Mouse (Mus musculus): ENCODE results near the gene Nudt16l1.

Gene Nudt16l1

DNA sequence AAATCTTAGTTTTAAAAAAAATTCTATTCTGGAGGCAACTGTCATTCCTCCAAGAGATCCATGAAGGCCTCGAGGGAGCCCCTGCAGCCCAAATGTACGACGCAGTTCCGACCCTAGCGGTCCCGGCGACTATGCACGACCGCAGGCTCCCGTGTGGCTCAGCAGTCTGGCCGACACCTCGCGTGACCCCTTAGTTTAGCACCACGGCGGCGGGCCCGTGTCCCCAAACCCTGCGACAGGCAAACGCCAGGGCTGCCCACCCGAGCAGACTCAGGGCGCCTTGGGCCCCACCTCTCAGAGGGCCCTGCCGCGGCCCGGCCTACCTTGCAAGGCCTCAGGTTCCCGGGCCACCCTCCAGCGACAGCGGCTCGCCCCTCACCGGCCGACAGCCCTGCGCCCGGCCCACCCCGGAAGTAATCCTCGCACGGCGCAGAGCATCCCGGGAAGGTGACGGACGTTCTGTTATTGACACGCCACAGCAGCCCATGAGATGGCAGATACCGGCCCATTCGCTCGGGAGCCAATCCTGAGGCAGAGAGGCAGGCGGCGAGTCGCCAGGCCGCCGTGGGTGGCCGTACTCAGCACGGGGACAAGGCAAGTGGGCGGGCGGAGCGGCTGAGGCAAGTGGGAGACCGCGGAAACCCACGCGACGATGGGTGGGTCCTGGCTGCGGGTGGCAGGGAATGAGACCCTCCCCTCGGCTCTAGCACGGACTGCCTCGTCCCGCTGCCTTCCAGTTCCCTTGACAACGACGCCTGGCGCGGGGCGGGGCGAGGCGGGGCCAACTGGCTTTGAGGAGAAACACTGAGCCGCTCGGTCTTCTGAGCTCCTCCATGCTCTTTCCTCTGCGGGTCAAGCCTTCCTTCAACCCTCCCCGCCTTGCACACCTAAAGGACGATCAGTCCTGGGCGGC is 25.5 kb downstream of the Nudt16l1 start, which contains the start of gene Anks3:
Gene Anks3, minus strand, starts transcription at position 409 of the 913 bp plus-strand sequence.
- DNase-seq: peak; percentile 98 to 99

DNA sequence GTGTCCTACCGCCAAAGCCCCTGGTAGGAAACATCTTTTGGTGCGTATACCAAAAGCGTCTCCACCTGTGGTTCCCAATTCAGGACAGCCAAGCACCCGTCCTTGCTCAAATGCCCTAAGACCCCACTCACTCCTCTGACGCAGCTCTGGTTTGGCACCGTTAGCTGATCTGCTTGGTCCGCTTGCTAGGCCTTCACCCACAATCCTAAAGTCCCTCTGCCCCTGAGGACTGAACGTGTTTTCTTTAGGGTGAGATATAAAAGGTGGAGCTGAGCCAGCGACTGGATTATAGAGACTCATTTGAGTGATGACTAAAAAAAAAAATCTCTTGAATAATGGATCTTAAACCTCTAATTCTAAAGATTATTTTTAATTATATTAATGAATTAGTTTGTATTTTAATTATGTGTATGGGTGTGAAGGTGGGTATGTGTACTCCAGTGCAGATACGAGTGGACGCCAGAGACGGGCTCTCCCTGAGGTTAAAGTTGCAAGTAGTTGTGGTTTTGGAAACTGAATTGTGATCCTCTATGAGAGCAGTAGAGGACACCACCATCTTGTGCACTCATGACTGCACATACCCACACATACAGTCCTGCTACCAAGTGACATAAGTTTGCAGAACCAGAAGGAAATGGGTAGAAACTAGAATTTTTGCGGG is 26.3 kb downstream of the Nudt16l1 start:
- DNase-seq: peak in 1 of 2 experiments; percentile 28

DNA sequence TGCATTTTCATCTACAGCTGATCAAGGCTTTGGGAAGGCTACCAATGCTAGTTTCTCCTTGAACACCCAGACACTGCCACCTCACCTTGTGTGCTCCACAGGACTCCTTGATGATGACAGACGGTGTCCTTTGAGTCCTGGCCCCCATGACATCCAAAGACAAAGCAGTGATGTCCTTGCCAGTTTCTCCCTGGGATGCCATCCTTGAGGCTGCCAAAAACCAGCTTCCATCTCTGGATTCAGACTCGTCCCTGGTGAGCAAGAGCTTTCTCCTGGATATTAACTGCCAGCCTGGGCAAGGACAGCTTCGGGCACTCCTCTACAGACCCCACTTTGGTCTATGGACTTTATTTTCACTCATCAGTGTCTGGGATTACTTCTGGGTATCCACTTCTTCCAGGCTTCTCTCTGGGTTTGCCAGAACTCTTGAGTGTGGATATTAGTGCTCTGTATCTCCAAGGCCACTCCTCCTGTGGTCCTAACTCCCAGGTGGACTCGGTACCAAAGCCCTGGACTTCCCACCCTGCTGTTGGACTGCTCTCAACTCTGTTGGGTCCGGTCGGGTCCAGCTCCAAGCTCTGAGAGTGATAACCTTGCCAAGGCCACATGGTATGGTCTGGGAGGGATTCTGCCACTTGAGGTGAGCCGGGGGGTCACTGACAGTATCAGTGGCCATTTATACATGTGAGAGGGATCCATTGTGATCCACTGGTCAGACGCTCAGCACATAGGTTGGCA is 27.0 kb downstream of the Nudt16l1 start:
- DNase-seq: no peak

DNA sequence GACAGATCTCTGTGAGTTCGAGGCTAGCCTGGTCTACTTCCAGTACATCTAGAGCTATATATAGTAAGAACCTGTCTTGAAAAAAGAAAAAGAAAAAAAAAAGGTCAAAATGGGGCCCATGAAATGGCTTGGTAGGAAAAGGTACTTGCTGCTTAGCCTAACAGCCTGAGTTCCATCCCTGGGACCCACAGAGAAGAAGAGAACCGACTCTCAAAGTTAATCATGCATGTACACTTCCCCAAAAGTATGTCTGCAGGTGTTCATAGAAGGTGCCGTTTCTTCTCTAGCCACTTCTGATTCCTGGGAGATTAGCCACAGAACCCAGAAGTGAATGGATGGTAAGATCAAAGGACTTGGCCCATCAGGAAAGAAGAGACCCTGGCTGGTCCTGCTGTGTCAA is 29.9 kb downstream of the Nudt16l1 start:
- no peak for DNase-seq

DNA sequence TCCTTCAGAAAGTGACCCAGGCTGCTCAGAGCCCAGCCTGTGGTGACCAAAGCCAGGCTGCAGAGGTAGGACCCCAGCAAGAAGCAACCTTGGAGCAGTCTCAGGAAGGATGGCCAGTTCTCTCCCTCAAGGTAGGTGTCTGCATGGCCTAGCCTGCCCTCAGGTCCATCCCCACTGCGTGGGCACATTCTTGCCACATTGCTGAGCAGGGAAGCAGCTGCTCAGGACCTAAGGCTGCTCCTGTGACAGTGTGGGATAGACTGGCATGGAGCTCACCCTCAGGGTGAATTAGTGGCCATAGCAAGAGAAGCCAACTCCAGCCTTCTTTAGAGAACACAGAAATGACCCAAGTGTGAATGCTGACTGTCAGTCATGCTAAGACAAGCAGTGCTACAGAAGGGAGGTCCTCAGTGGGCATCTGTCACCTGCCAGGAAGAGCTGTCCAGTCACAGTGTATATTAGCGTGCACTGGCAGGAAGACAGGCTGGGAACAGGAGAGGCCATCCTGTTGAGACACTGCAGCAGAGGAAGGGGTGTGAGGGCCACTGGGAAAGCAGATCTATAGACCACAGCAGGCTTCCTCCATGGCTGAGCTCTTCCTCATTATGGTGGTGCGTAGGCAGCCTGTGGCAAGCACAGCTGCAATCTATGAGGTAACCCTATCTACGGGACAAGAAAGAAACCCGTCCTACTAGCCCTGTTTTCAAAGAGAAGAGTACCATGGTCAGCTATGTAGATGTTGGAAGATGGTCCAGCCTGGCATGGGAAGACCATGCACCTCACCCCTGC is 30.7 kb downstream of the Nudt16l1 start:
- peak; percentile 32 to 46 for DNase-seq

DNA sequence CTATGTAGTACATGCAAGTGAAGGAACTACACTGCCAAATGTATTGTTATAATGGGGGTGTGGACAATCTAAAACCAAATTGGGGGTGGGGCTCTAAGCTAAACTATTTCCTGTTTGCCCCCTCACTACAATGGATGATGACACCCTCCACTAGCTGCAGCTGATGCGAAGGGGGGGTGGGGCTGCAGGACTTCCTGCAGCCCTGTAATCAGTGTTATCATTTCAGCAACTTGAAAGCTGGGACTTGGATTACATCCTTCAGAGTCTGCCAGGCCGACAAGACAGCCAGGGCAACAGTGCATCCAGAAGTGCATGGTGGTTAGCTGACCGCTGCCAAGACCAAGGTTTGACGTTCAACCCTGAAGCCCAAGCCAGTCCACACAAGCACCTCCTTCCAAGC is 33.1 kb downstream of the Nudt16l1 start:
- DNase-seq: peak; percentile 38 to 64

DNA sequence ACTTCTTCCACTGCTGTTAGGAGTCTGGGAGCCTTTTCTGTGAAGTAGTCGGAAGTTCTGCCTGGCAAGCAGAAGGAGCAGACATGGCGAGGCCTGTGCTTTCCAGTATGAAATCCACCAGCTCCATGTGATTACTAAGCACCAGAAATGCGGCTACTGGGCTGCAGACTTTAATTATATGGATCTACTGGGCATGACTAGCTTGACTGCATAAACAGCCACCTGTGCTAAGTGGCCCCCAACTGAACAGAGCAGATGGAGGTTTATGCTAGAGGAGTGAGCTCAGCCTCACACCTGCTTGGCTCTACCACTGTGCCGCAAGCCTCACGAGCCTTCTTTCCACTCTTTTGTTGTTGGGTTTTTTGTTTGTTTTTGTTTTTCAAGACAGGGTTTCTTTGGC is 36.0 kb downstream of the Nudt16l1 start:
- no peak for DNase-seq

DNA sequence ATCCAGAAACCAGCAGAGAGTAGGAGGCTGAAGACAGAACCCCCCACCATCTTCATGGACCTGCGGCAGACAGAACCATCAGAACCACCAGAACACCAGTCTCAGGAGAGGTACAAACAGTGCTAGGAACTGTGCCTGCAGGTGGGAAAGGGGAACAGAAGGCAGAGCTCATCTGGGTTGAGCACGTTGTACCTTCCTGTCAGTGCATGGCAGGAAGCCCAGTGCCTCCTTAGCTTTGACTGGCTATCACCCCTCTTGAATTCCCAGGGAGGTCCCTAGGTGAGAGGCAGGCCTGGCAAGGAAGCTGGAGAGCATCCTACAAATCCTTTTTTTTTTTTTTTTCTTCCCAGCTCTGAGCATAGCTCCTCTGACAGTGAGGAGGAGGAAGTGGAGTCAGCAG is 37.6 kb downstream of the Nudt16l1 start:
- no peak for DNase-seq

DNA sequence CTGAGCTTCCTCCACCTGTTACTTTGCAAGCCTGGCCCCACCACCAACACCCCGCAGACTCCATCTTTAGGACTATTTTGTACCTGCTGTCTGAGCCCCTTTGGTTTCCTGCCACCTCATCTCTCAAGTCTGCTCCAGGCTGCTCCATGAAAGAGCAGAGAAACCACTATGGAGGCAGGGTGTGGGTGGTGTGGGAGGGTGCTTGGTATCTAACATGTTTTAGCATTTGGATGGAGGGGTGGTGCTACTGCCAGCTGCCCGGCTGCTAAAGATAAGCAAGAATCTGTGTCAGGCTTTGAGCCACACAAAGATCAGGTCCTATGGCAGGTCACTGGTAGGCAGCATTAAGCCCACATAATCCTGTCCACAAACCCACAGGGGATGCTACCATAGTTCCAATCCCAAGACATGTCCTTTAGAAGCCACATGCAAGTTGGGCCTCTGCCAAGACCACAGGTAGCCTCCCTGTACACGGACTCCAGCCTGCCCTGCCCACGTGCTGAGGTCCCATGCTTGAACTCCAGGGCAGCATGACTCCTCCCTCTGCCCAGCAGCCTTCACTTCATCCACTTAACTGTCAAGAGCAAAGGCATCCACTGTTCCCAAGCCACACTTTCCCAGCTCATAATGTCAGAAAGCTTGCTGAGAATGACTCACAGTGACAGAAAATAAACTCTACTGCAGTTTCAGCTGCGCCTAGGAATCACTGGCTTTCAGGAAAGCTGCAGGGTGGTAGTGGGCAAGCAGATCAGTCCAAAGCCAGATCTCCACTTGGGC is 39.9 kb downstream of the Nudt16l1 start:
- DNase-seq: peak; percentile 67 to 80

DNA sequence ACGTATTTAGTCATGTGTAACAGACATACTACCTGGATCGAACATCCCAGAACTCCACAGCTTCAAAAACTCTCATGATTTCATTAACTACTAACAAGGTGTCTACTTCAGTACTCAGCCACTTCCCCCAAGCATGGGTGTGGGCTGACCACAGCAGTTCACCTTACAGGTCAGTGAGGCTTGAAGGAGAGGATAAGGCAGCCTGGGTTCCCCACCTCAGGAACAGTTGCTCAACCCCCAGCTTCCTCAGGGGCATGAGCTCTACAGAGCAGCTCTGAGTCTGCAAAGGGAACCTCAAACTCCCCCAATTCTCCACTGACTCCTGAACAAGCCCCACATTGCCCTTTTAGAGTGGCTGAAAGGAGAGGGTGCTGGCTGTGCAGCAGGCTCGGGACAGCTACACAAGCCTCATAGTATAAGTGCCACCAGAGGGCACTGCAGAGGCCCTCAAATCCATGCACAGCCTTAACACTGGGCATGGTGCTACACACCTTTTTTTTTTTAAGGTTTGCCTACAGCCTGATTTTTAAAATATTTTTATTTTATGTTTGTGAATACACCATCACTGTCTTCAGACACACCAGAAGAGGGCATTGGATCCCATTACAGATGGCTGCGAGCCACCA is 41.3 kb downstream of the Nudt16l1 start:
- peak in 1 of 2 experiments; percentile 42 for DNase-seq

DNA sequence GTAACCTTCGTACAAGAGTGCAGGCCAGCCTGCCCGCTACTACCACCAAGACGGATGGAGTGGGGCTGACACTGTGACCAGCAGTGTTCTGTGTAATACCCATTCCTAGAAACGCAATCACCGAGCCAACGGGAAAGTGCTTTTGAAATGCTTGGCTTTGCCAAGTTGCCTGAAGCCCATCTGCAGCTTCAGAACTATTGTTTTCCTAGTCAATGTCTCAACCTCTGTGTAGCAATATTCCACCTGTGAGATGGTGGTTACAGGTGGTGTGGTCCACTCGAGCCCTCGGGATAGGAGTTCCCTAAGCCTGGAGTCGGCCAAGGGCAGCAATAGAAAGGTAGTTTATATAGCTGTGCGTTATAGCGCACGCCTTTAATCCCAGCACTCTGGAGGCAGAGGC is 46.2 kb downstream of the Nudt16l1 start:
- DNase-seq: no peak
